Mouse (Mus musculus) CH12F3 (cell line): Measurements from ENCODE around the gene Fads1.

Experiments used
- in situ Hi-C: fragments of 300-500 bp; cut with MboI; formaldehyde crosslinking; loops from 2 replicates; pipeline ENCODE4 v1.14.3; 2020; ENCODE audit warnings: low sequenced_read_pairs

Fads1 gene

GRCm38 (mm10) chr19:10239975-10240653 is 57.4 kb downstream of the Fads1 start:
- in situ Hi-C loops = no loop called here

GRCm38 (mm10) chr19:10240654-10241305 is 58.1 kb downstream of the Fads1 start, which contains the start of gene Myrf:
Myrf (minus strand) TSS chr19:10240748.
- in situ Hi-C loops = no loop called here

- in situ Hi-C loops = no loop called here
These were observed 60.2 kb downstream of the Fads1 start for GRCm38 (mm10) chr19:10242916-10243315.

- in situ Hi-C loops = no loop called here
These were observed 61.5 kb downstream of the Fads1 start for GRCm38 (mm10) chr19:10244183-10244582.
